Mouse (Mus musculus) right cerebral cortex, postnatal 14 days (tissue): ENCODE data around the gene Fancc.

Experiments
- DNase-seq: peaks from one replicate; pipeline ENCODE4 v3.0.0; 2022

Gene Fancc

DNA sequence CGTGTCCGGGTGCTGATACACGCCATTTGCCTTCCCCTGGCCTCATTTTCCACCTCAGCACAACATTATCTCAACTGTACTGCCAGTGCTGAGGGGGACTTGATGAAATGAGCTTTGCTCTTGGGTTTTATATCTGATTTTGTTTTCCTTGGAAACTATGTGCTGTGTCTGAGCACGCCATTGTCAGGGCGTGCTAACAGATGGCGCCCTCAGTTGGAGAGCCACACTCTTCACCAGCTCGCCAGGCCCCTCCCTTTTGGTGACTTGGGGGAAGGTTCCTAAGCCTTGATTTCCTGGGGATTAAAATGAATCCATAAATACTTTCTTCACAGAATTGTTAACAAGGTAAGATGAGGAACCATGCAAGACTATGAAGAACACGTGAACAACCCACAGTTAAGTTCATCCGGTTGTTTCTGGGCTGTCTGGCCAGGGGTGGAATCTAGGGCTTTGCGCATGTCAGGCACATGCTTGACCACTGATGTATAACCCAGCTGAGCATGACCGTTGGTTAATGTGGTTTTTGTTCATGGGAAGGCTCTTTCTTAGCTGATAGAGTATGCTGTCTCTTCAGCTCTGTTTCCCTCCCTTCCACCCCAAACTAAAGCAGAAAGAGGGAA, 210.5 kb downstream of the Fancc start:
- no peak for DNase-seq

DNA sequence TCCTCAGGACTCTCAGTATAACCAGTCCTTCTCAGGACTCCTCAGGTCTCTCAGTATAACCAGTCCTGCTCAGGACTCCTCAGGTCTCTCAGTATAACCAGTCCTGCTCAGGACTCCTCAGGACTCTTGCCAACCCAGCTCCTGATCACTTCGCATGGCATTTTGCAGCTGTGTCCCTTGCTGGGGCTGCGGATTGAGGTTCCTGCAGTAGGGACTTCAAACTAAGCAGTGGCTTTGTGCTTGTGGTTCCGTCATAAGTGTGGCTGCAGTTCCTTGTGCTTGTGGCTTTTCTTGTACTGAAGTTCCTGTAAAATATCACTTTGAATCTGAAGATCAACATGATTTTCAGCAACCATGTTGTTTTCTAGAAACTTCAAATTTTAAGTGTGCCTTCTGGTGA, 212.3 kb downstream of the Fancc start:
- DNase-seq = no peak

GRCm38 (mm10) chr13:63283236-63283635, 213.8 kb downstream of the Fancc start:
- DNase-seq = no peak

GRCm38 (mm10) chr13:63281206-63281605, 215.9 kb downstream of the Fancc start:
- DNase-seq = no peak

GRCm38 (mm10) chr13:63280344-63280743, 216.7 kb downstream of the Fancc start:
- DNase-seq = no peak

DNA sequence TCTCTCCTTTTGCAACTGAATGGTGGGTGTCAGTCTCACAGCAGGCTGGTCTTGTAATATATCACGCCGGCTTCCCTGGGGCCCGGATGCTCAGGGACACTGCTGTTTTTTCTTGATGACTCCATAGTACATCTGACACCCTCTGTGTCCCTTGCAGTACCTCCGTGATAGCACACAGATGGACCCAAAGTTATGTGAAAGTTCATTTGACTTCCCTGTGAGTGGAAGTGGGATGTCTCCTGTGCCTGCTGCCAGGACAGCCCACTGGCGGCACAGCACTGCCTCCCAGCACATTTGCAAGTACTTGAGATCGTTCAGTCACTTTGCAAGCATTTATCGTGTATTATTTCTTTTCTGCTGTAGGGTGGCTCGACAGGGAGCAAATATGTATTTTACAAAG, 217.3 kb downstream of the Fancc start:
- no peak for DNase-seq

GRCm38 (mm10) chr13:63278796-63279475, 218.1 kb downstream of the Fancc start:
- DNase-seq = no peak

DNA sequence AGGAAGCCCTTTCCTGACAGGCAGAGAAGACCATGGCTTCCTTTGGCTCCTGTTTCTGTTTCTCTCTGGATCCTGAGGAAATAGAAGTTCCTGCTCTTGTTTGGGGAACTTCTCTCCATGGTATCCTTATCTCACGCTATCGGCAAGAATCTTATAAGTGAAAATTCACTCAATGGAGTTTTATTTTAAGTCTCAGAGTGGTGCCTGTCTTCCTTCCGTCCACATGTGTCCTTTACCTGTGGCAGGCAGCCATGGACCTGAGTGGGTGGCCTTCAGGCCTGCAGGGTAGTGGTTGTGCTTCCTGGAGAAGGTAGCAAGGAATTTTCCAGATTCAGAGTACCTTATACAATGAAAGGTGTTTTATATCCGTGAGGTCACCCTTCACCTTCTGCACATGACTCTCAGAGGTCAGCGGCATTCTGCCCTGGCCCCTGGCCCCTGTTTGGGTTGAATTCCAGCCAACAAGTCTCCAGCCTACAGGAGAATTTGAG, 218.9 kb downstream of the Fancc start:
- DNase-seq = no peak

GRCm38 (mm10) chr13:63277316-63277715, 219.8 kb downstream of the Fancc start:
- no peak for DNase-seq

DNA sequence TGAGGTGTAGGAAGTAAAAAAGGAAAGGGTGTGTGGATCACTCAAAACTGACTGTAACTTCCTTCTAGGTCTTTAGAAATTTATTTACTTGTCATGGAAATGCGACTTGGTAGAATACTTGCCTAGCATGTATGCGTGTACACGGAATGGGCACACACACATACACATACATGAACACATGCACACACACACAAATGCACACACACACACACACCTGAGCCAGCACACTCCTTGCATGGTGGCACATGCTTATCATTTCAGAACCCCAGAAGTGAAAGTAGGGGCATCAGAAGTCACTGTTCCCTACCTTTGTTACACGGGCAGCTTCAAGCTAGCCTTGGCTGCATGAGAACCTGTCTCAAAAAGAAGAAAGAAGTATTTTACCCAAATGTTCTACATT, 220.7 kb downstream of the Fancc start:
- no peak for DNase-seq

DNA sequence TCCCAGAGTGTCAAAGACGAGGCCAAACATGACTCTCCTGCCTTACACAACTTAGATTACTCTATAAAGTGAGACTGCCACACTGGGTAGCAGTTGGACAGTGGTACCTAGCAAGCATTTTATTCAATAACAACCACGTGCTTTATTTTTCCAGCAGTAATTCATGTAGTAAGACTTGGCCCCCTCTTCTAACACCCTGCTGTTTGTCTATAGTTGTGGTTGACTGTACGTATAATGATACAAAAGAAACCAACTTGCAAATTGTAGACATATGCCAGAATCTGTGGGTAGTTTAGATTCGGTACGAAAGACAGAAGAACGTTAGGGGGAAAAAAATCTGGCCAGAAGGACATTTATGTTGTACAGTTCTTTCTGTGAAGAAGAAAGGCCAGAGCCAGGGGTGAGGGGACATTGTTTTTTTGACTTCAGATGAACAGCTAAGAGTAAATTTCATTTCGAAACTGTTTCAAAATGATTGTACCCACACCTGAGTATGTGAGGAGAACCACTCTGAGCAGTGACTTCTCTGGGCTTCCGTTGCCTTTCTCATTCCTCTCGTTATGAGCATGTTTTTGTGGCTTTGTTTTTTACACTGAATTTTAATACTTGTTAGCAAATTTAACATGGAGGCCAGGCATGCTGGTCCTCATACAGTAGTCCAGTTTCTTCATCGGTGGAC, 222.5 kb downstream of the Fancc start:
- no peak for DNase-seq

- DNase-seq = no peak
These were observed 223.2 kb downstream of the Fancc start for GRCm38 (mm10) chr13:63273859-63274258.

GRCm38 (mm10) chr13:63272602-63273229, 224.4 kb downstream of the Fancc start:
- DNase-seq = no peak

- DNase-seq = no peak
These were observed 225.0 kb downstream of the Fancc start for GRCm38 (mm10) chr13:63272017-63272601.

DNA sequence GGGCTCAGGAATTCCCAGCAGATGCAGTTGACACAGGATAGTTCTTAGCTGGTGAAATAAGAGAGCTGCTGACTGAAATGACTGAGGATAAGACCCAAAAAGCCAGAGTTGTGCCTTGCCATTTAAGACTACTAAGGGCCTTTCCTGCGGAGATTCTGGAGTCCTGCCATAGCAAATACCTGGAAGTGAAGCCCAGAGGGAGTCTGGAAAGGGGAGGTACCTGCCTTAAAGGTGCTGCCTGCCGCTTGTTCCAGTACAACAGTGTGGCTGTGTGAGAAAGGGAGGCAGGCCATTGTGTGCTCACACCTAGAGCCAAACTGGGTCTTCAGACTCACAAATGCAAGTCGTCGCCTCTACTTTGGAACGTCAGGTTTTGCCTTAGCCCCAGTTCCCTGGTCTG, 226.9 kb downstream of the Fancc start:
- DNase-seq = no peak

DNA sequence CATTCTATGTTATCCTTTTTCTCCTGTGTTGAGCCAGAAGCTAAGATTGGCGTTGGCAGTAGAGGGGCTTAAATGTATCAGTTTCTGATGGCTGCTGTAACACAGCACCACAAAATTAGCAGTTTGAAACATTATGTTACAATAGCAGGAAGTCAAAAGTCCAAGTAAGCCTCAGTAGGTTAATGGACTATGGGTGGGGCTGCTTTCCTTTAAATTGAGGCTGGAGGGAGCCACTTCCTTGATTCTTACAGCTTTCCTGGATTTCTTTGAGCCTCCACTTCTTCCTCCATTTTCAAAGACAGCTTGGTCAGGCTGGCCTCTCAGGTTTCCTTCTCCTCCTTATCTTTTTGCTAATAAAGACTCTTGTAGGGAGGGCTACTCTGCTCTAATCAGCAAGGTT, 228.3 kb downstream of the Fancc start:
- DNase-seq = no peak

DNA sequence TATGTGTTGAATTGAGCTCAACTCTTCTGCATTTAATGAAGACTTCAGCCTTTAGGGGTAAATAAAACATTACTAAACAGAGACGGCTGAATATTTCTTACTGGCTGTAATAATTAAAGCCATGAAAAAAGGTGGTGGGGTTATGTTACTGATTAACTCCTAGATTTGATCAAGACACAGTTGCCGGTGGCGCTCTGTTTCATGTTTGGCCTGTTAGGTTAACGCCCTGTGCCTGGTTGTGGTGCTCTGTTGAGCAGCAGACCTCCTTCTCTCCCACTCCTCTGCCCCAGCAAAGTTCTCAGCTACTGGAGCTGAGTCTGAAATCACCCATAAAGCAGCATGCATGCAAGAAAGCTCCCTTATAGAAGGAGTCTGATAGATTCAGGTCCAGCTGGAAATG, 228.7 kb downstream of the Fancc start:
- no peak for DNase-seq

GRCm38 (mm10) chr13:63262168-63262957, 234.7 kb downstream of the Fancc start:
- no peak for DNase-seq

DNA sequence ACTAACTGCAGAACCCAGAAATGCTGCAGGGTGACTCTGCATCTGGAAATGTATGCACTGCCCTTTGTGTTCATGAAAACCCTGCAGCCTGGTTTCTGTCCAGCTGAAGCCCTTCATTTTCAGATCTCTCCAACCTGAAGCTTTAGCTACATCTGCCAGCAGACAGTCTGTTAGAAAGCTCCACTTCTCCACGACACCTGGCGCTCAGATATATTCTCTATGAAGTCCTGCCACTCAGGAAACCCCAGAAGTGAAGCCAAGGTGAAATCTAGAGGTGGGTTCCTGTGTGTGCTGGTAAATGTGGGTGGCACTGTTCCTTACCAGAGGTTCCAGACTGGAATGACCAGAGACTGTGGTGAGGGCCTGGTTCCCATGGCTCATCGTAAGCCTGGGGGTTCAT, 235.4 kb downstream of the Fancc start:
- no peak for DNase-seq

- DNase-seq = no peak
These were observed 236.1 kb downstream of the Fancc start for GRCm38 (mm10) chr13:63260753-63261631.

DNA sequence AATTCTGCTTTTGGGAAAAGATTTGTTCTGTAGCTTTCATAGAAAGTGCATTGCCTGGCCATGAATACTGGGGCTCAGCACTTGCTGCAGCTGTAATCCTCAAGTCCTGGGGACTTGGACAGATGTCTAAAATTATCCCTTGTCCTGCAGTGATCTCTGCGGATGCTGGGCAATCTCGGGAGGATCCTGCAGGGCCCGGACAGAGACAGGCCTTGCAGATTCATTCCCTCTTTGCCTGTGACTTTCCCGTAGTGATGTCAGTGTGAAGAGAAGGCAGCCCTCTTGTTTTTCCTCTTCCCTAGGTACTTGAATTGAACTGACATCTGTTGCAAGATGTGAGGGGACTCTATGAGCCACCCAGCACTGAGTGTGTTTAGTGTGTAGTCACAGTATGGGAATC, 236.9 kb downstream of the Fancc start:
- DNase-seq = no peak
